Mouse (Mus musculus) limb, embryonic 14.5 days (tissue): Measurements from ENCODE around the gene Mbtps2. TPM values are rescaled to one million over a fixed set of nuclear protein-coding genes. Genes with fewer than 3 reads are reported as not detected.

Source experiments
- ATAC-seq: fragments of 200-750 bp; cut with Nextera tagmentation; 2 replicates; pipeline ENCODE4 v1.8.0; 2017; ENCODE audit warnings: low read depth, moderate number of reproducible peaks, moderate TSS enrichment; ENCODE audit not compliant: low FRiP score
- DNase-seq: peaks from one replicate; pipeline ENCODE4 v3.0.0-alpha.2; 2015; ENCODE audit warnings: low spot score
- H3K27ac ChIP-seq: fragments of 300-500 bp; sonication (generic); replicated peaks from 2 replicates; pipeline ENCODE4 v1.5.1; 2014; ENCODE audit warnings: low read depth, mild to moderate bottlenecking, low read length, moderate library complexity, mixed read lengths
- H3K27me3 ChIP-seq: fragments of 300-500 bp; sonication (generic); 2 replicates; pipeline ENCODE4 v1.6.1; 2014; ENCODE audit warnings: low read length, mixed read lengths; ENCODE audit not compliant: control insufficient read depth, insufficient read depth
- H3K36me3 ChIP-seq: fragments of 300-500 bp; sonication (generic); 2 replicates; pipeline ENCODE4 v1.6.1; 2014; ENCODE audit warnings: mild to moderate bottlenecking, low read length, moderate library complexity, mixed read lengths; ENCODE audit not compliant: control insufficient read depth, insufficient read depth
- H3K4me1 ChIP-seq: fragments of 300-500 bp; sonication (generic); 2 replicates; pipeline ENCODE4 v1.6.1; 2014; ENCODE audit warnings: antibody characterized with exemption, low read length, mixed read lengths; ENCODE audit not compliant: control insufficient read depth, insufficient read depth
- H3K4me2 ChIP-seq: fragments of 300-500 bp; sonication (generic); replicated peaks from 2 replicates; pipeline ENCODE4 v1.6.1; 2014; ENCODE audit warnings: low read depth, mild to moderate bottlenecking, low read length, moderate library complexity; ENCODE audit not compliant: severe bottlenecking
- H3K4me3 ChIP-seq: fragments of 300-500 bp; sonication (generic); replicated peaks from 2 replicates; pipeline ENCODE4 v1.5.1; 2014; ENCODE audit warnings: low read length
- H3K9ac ChIP-seq: fragments of 300-500 bp; sonication (generic); 2 replicates; pipeline ENCODE4 v1.6.1; 2014; ENCODE audit warnings: mild to moderate bottlenecking, low read depth, low read length, moderate library complexity; ENCODE audit not compliant: severe bottlenecking
- H3K9me3 ChIP-seq: fragments of 300-500 bp; sonication (generic); 2 replicates; pipeline ENCODE4 v1.6.1; 2016; ENCODE audit warnings: low read length; ENCODE audit not compliant: control insufficient read depth
- POLR2A ChIP-seq: fragments of 200-500 bp; IDR thresholded peaks from 2 replicates; pipeline ENCODE4 v1.8.0; 2012; ENCODE audit warnings: inconsistent platforms, mild to moderate bottlenecking, moderate library complexity, borderline replicate concordance; ENCODE audit not compliant: insufficient read depth, insufficient read length; ENCODE audit errors: extremely low read depth
- WGBS: fragments of 180-500 bp; shearing (Covaris S2); extraction: QIAGEN DNeasy Blood & Tissue Kit; methylation state at CpG from one replicate; pipeline ENCODE4 v1.1.7; 2014; 5-methylcytosine and 5-hydroxymethylcytosine counted together
- polyA plus RNA-seq, 2 experiments: library from polyadenylated mRNA; depleted of rRNA in 1 of 2; stranded (reverse) in 1 of 2; unstranded in 1 of 2; fragments of >200 nt; fragmentation: Nextera tagmentation in 1 of 2; extraction: Ambion mirVana in 1 of 2; gene quantifications; 2 replicates each; pipeline versions ENCODE4 v1.2.1 to v1.2.3; 2012 to 2014

Mbtps2 gene
- polyA plus RNA-seq, 2 experiments = 18.7 to 28.5 TPM

DNA sequence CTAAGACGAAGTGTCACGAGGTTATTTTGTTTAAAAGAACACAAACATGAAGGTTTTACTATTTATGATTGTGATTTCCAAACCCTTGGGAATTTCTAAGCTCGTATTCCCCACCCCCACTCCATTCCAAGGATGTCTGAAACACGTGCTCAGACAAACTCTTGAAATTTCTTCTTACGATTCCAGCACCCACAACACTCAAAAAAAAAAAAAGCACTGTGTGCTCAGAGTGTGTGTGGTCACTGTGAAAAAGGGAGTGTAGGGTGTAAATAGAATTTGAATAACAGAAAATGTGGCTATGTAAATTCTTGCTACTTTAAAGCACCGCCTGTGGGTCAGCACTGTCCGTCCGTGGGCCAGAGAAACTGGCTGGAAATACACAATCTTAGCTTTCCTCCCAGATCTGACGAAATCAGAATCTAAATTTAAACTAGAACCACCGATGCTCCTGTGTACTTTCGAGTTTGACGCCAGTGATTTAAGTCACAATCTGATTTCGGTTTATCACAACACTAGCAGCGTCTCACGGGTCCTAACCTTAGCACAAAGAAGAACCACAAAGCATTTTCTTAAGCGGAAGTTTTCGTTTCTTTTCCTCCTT, 830 bp downstream of the Mbtps2 start:
- no peak for TF ChIP-seq POLR2A
- Histone ChIP-seq H3K9me3 (no peaks in the 10 kb centered on the region), H3K36me3 (no peaks in the 10 kb centered on the region), H3K4me3 (peak overlapping the region; percentile 56), H3K9ac (peak overlapping the region; percentile 84), H3K4me1 (0 out of 2 replicates have a peak, but pooled peaks cover 3% of the 10 kb centered on the region), H3K4me2 (peak overlapping the region; percentile 49), H3K27ac (peak overlapping the region; percentile 94), H3K27me3 (no peaks in the 10 kb centered on the region)
- peak; percentile 11 for DNase-seq
- 17% methylated on average over 17 of the region's 17 CpGs for WGBS
- peak; percentile 33 for ATAC-seq

DNA sequence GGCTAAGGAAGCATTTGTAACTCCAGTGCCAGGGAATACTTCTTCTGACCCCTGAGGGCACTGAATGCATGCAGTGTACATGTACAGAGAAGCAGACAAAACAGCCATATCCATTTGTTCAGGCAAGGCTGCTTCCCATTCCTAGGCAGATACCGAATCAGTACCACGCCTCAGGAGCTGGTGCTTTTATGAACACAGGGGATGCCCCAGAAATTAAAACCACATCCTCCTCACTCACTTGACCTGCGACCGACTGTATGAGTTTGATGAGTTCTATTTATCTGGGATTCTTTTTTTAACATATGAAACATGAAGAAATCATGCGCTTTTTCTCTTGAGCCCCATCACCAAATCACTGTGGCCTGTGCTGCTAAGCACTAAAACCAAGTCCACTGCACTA, 1.7 kb downstream of the Mbtps2 start:
- H3K27ac ChIP-seq = no peak overlapping the region
- 0 out of 2 replicates have a peak, but pooled peaks cover 3% of the 10 kb centered on the region for H3K4me1 ChIP-seq
- H3K9me3 ChIP-seq = no peaks in the 10 kb centered on the region
- H3K4me2 ChIP-seq = peak overlapping the region; percentile 49
- no peak for DNase-seq
- no peaks in the 10 kb centered on the region for H3K27me3 ChIP-seq
- H3K4me3 ChIP-seq = peak overlapping the region; percentile 56
- TF ChIP-seq POLR2A = no peak
- ATAC-seq = no peak
- H3K36me3 ChIP-seq = no peaks in the 10 kb centered on the region
- no peak overlapping the region for H3K9ac ChIP-seq
- 63% methylated on average over 5 of the region's 5 CpGs for WGBS

DNA sequence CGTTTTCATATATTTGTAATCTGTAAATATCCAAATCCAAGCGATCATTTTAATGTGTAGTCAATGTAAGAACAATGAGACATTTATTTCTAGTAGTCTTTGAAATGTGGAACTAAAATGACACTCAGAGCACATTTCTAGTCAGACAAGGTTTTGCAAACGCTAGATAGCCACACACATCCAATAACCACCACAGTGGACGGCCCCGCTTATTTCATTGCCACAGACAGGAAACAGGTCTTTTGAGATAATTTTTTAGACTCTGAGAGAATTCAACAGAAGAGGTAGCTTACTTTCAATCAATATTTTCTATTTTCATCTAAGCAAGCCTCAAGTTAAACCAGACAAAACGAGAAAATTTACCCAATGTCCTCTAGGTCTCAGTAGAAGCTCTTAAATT, 2.6 kb downstream of the Mbtps2 start:
- 84% methylated on average over 6 of the region's 6 CpGs for WGBS
- no peaks in the 10 kb centered on the region for H3K27me3 ChIP-seq

DNA sequence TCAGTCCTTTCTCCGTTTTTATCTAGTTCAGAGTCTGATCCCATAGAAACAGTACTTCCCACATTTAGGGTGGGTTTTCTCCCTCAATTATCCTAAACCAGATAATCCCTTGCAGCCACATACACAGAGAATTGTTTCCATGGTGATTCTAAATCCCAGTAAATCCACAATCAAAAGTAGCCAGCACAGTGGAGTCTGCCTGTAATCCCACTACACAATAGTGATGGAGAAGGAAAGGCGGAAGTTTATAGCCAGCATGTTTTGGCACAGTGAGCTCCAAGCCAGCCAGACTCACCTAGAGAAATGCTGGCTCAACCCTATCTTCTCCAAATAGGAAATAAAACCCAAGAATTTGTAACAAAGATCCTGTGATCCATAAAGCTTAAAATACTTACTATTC, 3.9 kb downstream of the Mbtps2 start:
- Histone ChIP-seq H3K4me2 (no peak overlapping the region), H3K36me3 (no peaks in the 10 kb centered on the region), H3K9me3 (no peaks in the 10 kb centered on the region), H3K27ac (no peak overlapping the region), H3K27me3 (no peaks in the 10 kb centered on the region), H3K4me3 (no peak overlapping the region), H3K9ac (no peak overlapping the region), H3K4me1 (0 out of 2 replicates have a peak, but pooled peaks cover 3% of the 10 kb centered on the region)
- ATAC-seq (no peak), DNase-seq (no peak)
- no peak for TF ChIP-seq POLR2A
- 80% methylated on average over 2 of the region's 2 CpGs for WGBS

More for the DNA sequence above, 2.6 kb downstream of the Mbtps2 start:
- DNase-seq (no peak), ATAC-seq (no peak)
- no peak overlapping the region for H3K9ac ChIP-seq
- no peak overlapping the region for H3K4me3 ChIP-seq
- no peak overlapping the region for H3K4me2 ChIP-seq
- no peaks in the 10 kb centered on the region for H3K9me3 ChIP-seq
- H3K27ac ChIP-seq = no peak overlapping the region
- no peak for TF ChIP-seq POLR2A
- H3K4me1 ChIP-seq = 0 out of 2 replicates have a peak, but pooled peaks cover 3% of the 10 kb centered on the region
- no peaks in the 10 kb centered on the region for H3K36me3 ChIP-seq

DNA sequence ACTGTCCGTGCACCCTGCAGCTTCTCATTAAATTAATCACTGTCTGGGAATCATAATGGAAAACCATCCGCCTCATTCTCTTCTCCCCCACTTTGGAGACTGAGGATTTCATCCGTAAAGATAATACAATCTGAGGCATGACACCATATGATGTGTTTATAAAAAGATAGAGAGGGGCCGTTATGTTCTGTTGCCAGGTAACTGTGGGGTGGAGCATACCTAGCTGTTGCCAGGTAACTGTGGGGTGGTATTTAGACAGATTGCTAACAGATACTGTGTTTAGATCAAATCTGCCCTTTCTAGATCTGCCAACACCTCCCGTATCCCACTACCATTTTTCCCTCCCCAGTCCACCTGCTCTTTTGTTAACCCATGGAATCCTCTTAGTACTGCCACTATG, 11.5 kb downstream of the Mbtps2 start:
- ATAC-seq (no peak), DNase-seq (no peak)
- Histone ChIP-seq H3K27ac (no peak overlapping the region), H3K9me3 (no peaks in the 10 kb centered on the region), H3K4me2 (no peak overlapping the region), H3K9ac (no peak overlapping the region), H3K27me3 (no peaks in the 10 kb centered on the region), H3K4me3 (no peak overlapping the region), H3K36me3 (no peaks in the 10 kb centered on the region), H3K4me1 (no peaks in the 10 kb centered on the region)
- 89% methylated on average over 5 of the region's 5 CpGs for WGBS
- TF ChIP-seq POLR2A = no peak
